Mouse (Mus musculus): ENCODE measurements around the gene Ptpa.

DNA sequence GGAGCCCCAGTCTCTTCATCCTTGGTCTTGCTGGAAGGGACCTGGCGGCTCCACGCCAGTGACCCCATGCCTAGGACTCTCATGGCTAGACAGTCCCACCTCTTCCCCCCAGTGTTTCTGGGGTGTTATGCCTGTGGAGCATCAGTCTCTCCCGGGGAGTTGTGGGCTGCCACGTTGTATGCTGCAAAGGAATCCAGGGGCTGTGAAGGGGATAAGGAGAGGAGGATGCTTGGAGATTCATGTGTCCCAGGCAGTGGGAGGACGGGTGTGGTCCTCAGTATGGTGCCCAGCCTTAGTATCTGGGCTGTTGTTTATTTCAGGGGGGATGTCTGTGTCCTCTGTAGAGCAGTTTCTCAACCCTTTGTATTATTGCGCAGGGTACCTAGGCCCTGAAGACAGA, 53.2 kb downstream of the Ptpa start:
- TF ChIP-seq MAFK (IDR thresholded peaks at IDR 0.05; ENCODE audit: insufficient replicate concordance, low read length) (no peak), NRF1 (IDR thresholded peaks at IDR 0.05; ENCODE audit: low read depth, low read length) (no peak), ZC3H11A (IDR thresholded peaks at IDR 0.05; ENCODE audit: low read depth, low read length) (no peak)

All from CH12.LX (cell line).